Mouse (Mus musculus): ENCODE measurements at regions not wholly inside any gene's neighbourhood (a gene's known extent, or its start where the extent isn't known, plus 50 kb on each side); places are given as distances from the start of the nearest gene placed in this dataset.

GRCm38 (mm10) chr10:19207505-19207904 is 148.8 kb upstream of the Olig3 start:
- Histone ChIP-seq H3K27me3 (ENCODE audit: control insufficient read depth, insufficient read depth, low read length, poor library complexity, severe bottlenecking) (no peaks in the 10 kb centered on the region), H3K36me3 (ENCODE audit: control insufficient read depth, insufficient read depth, low read length, poor library complexity, severe bottlenecking) (no peaks in the 10 kb centered on the region)

GRCm38 (mm10) chr10:19200311-19200710 is 156.0 kb upstream of the Olig3 start:
- Histone ChIP-seq H3K36me3 (ENCODE audit: control insufficient read depth, insufficient read depth, low read length, poor library complexity, severe bottlenecking) (no peaks in the 10 kb centered on the region), H3K27me3 (ENCODE audit: control insufficient read depth, insufficient read depth, low read length, poor library complexity, severe bottlenecking) (no peaks in the 10 kb centered on the region)
- DNase-seq (ENCODE audit: low read depth, low spot score), result no peak

More at GRCm38 (mm10) chr10:19207505-19207904, 148.8 kb upstream of the Olig3 start:
- no peak for DNase-seq (ENCODE audit: low read depth, low spot score)

DNA sequence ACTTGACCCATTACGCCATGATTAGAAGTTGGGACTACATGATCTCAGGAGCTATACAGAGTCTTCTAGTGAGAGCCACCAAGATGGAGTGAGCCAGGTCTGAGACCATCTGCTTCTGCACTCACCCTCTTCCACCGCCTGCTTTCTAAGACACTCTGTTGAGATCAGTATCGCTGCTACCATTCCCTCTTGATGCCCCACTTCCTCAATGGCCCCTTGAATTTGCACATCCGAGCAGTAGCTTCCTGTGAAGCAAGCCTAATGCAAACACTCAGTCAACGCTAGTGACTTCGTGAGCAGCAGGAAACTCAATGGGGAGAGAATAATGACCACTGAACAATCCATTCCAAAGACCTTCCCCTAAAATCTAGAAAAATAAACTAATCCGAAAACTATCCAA is 160.7 kb upstream of the Olig3 start:
- Histone ChIP-seq H3K27me3 (ENCODE audit: control insufficient read depth, insufficient read depth, low read length, poor library complexity, severe bottlenecking) (no peaks in the 10 kb centered on the region), H3K36me3 (ENCODE audit: control insufficient read depth, insufficient read depth, low read length, poor library complexity, severe bottlenecking) (no peaks in the 10 kb centered on the region)
- DNase-seq (ENCODE audit: low read depth, low spot score), result no peak

- Histone ChIP-seq H3K36me3 (ENCODE audit: control insufficient read depth, insufficient read depth, low read length, poor library complexity, severe bottlenecking) (no peaks in the 10 kb centered on the region), H3K27me3 (ENCODE audit: control insufficient read depth, insufficient read depth, low read length, poor library complexity, severe bottlenecking) (no peaks in the 10 kb centered on the region)
- DNase-seq (ENCODE audit: low read depth, low spot score), result no peak
These were observed 161.7 kb upstream of the Olig3 start for GRCm38 (mm10) chr10:19194646-19195045.

DNA sequence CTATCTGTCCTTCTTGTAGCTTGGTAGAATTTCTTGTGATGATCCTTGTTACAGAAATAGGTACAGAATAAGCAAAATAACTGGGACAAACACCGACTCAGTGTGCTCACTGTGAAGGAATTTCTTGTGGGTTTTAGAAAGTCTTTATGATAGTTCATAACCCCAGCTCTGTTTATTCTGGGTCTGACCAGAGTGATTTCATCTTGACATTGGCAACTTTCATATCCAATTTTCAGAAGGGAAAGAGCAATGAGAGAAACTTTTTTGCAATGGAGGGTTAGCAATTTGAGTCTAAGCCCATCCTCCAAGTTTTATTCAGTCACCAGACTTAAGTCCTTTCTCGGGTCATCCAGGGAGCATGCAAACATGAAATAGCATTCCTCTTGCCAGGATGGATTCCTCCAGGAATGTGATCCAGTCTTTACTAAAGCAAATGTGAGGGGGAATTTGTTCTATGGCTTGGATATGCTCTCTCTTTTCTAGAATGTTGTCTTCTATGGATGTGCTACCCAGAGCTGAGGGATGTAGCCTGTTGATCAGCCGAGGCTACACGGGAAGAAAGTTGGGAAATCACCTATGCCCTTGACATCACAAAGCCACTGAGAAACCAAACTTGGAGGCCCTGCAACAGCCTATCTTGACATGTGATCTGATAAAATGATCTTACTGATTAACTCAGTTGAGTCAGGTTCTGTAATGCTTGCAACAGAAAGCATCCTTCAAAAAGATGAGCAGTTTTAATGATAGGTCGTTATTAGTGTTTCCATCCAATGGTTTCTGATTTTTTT is 163.2 kb upstream of the Olig3 start:
- DNase-seq (ENCODE audit: low read depth, low spot score), result no peak
- Histone ChIP-seq H3K36me3 (ENCODE audit: control insufficient read depth, insufficient read depth, low read length, poor library complexity, severe bottlenecking) (no peaks in the 10 kb centered on the region), H3K27me3 (ENCODE audit: control insufficient read depth, insufficient read depth, low read length, poor library complexity, severe bottlenecking) (no peaks in the 10 kb centered on the region)

GRCm38 (mm10) chr10:19192221-19192620 is 164.1 kb upstream of the Olig3 start:
- DNase-seq (ENCODE audit: low read depth, low spot score), result no peak
- Histone ChIP-seq H3K36me3 (ENCODE audit: control insufficient read depth, insufficient read depth, low read length, poor library complexity, severe bottlenecking) (no peaks in the 10 kb centered on the region), H3K27me3 (ENCODE audit: control insufficient read depth, insufficient read depth, low read length, poor library complexity, severe bottlenecking) (no peaks in the 10 kb centered on the region)

- DNase-seq (ENCODE audit: low read depth, low spot score), result peak; percentile 35
- Histone ChIP-seq H3K36me3 (ENCODE audit: control insufficient read depth, insufficient read depth, low read length, poor library complexity, severe bottlenecking) (no peaks in the 10 kb centered on the region), H3K27me3 (ENCODE audit: control insufficient read depth, insufficient read depth, low read length, poor library complexity, severe bottlenecking) (no peaks in the 10 kb centered on the region)
These were observed 168.1 kb upstream of the Olig3 start for GRCm38 (mm10) chr10:19188082-19188742.

DNA sequence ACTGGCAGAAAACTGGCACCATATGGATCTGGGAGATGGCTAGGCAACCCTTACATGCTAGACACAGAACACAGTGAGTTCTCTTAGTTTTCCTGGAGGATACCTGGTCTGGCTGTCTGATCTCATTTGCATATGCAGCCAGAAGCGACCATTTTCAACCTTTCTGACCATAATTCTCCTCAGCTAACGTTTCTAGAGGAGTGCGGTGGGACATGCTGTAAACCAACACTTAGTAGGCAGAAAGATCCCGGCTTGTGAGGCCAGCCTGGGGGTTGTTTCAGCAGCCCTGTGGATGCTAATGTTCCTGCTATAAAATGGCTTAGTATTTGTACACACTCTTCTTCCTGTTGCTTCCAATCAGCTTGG is 168.6 kb upstream of the Olig3 start:
- Histone ChIP-seq H3K36me3 (ENCODE audit: control insufficient read depth, insufficient read depth, low read length, poor library complexity, severe bottlenecking) (no peaks in the 10 kb centered on the region), H3K27me3 (ENCODE audit: control insufficient read depth, insufficient read depth, low read length, poor library complexity, severe bottlenecking) (no peaks in the 10 kb centered on the region)
- no peak for DNase-seq (ENCODE audit: low read depth, low spot score)

GRCm38 (mm10) chr10:19187084-19187615 is 169.2 kb upstream of the Olig3 start:
- DNase-seq (ENCODE audit: low read depth, low spot score), result no peak

DNA sequence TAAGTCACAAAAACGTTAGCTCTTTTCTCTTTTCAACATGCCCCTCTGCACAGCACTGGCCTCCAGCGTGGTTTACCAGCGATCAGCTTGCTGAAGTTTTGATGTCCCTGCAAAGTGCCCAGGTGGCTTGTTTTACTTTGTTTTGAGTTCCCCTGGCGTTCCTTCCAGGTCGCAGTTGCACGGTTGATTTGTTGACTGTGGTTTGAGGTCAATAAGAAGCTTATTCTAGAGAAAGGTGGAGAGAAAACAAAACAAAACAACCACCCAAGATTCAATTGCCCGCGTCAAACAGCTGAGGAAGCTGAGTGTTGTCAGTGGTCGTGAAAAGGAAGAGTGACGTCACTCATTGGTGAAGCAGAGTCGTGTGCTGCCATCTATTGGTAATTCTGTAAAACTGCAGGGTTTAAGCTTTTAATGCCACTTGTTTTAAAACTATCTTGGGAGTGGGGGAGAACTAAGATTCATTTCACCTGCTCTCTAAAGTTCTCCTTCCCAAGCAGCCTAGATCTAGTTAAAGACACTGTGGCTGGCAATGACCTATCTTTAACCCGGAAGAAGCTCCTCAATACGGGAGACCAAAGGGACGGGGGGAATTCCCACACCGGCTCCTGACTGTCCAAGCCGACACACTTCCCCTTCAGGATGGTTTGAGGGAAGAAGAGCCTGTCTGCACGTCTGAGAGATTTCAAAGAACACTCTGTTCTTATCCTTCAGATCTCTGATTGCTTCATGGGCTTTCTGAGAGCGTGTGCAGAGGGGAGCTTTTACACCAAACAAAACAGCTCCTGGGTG is 170.3 kb upstream of the Olig3 start:
- Histone ChIP-seq H3K36me3 (ENCODE audit: control insufficient read depth, insufficient read depth, low read length, poor library complexity, severe bottlenecking) (no peaks in the 10 kb centered on the region), H3K27me3 (ENCODE audit: control insufficient read depth, insufficient read depth, low read length, poor library complexity, severe bottlenecking) (no peaks in the 10 kb centered on the region)
- DNase-seq (ENCODE audit: low read depth, low spot score), result peak; percentile 85

More at GRCm38 (mm10) chr10:19187084-19187615, 169.2 kb upstream of the Olig3 start:
- no peaks in the 10 kb centered on the region for H3K36me3 ChIP-seq (ENCODE audit: control insufficient read depth, insufficient read depth, low read length, poor library complexity, severe bottlenecking)
- H3K27me3 ChIP-seq (ENCODE audit: control insufficient read depth, insufficient read depth, low read length, poor library complexity, severe bottlenecking), result no peaks in the 10 kb centered on the region

DNA sequence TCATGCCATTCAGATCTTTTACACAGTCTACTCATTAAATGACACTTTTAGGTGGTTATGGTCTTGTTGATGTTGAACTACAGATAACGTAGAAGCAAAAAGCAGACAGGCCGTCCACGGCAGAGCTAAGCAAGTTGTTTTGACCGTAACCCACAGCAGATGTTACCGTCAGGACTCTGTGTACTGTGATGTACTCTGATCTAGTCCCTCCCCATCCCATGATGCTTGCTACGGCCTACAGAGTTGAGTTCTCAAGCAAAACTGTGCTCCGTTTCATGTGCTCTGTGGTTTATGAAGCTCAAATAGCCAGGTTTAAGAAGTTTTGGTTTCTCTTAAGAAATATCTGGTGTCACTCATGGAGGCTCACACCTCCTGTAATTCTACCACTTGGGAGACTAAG is 169.4 kb upstream of the Tnfaip3 start:
- no peaks in the 10 kb centered on the region for H3K36me3 ChIP-seq (ENCODE audit: control insufficient read depth, insufficient read depth, low read length, poor library complexity, severe bottlenecking)
- no peaks in the 10 kb centered on the region for H3K27me3 ChIP-seq (ENCODE audit: control insufficient read depth, insufficient read depth, low read length, poor library complexity, severe bottlenecking)
- peak; percentile 40 for DNase-seq (ENCODE audit: low read depth, low spot score)

DNA sequence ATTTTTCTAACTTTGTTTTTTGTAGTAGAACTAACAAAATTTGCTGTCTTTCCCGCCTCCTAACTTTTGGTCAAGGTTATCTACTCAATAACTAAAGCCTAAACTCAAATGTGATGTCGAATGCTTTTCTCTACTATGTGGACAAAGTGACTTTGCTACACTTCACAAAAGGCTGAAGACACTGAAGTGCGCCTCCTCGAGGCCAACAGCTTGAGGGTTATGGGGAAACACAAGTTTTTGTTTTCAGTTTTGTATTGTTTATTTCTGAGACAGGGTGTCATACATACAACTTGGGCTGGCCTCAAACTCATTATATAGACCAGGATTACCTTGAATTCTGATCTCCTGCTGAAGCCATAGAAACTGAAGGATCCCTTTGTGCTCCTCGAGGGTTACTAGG is 162.4 kb upstream of the Tnfaip3 start:
- no peak for DNase-seq (ENCODE audit: low read depth, low spot score)
- Histone ChIP-seq H3K27me3 (ENCODE audit: control insufficient read depth, insufficient read depth, low read length, poor library complexity, severe bottlenecking) (no peaks in the 10 kb centered on the region), H3K36me3 (ENCODE audit: control insufficient read depth, insufficient read depth, low read length, poor library complexity, severe bottlenecking) (no peaks in the 10 kb centered on the region)

GRCm38 (mm10) chr10:19177414-19177813 is 162.0 kb upstream of the Tnfaip3 start:
- no peak for DNase-seq (ENCODE audit: low read depth, low spot score)
- Histone ChIP-seq H3K36me3 (ENCODE audit: control insufficient read depth, insufficient read depth, low read length, poor library complexity, severe bottlenecking) (no peaks in the 10 kb centered on the region), H3K27me3 (ENCODE audit: control insufficient read depth, insufficient read depth, low read length, poor library complexity, severe bottlenecking) (no peaks in the 10 kb centered on the region)

DNA sequence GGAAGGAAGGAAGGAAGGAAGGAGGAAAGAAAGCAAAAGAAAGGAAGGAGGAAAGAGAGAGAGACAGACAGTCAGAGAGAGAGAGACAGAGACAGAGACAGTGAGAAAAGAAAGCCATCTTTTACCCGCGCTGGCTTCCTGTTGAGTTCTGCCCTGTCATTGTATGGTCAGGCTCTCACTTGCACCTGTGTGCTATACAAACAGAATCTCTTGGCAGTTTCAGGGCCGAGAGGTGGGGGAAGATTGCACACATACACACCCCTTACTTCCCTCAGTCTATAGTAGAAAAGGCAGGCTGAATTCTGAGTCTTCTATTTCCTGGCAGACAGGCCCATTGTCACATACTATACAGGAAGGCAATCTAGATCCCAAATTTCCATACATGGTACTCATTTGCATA is 160.8 kb upstream of the Tnfaip3 start:
- Histone ChIP-seq H3K36me3 (ENCODE audit: control insufficient read depth, insufficient read depth, low read length, poor library complexity, severe bottlenecking) (no peaks in the 10 kb centered on the region), H3K27me3 (ENCODE audit: control insufficient read depth, insufficient read depth, low read length, poor library complexity, severe bottlenecking) (no peaks in the 10 kb centered on the region)
- no peak for DNase-seq (ENCODE audit: low read depth, low spot score)

GRCm38 (mm10) chr10:19171834-19172233 is 156.4 kb upstream of the Tnfaip3 start:
- H3K36me3 ChIP-seq (ENCODE audit: control insufficient read depth, insufficient read depth, low read length, poor library complexity, severe bottlenecking), result no peaks in the 10 kb centered on the region
- DNase-seq (ENCODE audit: low read depth, low spot score), result no peak
- no peaks in the 10 kb centered on the region for H3K27me3 ChIP-seq (ENCODE audit: control insufficient read depth, insufficient read depth, low read length, poor library complexity, severe bottlenecking)
